Mouse (Mus musculus) liver, embryonic 14.5 days (tissue): ENCODE results near the gene Fcrlb.

ENCODE experiments used
- CTCF ChIP-seq: IDR thresholded peaks from 2 replicates; pipeline ENCODE4 v1.5.1; 2016; ENCODE audit warnings: antibody characterized with exemption, low read depth, control low read depth
- EP300 ChIP-seq: IDR thresholded peaks from 2 replicates; pipeline ENCODE4 v1.6.1; 2016; ENCODE audit warnings: antibody characterized with exemption, low read depth

DNA sequence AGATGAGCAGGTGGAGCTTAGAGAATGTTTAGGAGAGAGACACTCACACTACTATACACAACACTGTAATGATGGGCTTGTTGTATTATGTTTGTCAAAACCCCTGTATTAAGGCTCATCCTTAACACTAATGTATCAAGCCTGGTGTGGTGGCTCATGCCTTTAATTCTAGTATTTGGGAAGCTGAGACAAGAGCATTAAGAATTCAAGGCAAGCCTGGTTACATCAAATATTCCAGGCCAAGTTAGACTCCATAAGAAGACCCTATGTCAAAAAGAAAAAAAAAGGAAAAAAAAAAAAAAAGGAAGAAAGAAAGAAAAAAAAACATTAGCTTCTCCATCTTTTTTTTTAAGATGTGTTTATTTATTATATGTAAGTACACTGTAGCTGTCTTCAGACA, 48.5 kb downstream of the Fcrlb start:
- TF ChIP-seq CTCF: no peak
- no peak for TF ChIP-seq EP300
